Mouse (Mus musculus): ENCODE measurements around the gene Sytl1.
A peak's percentile ranks its signal among the peaks of the same experiment; 100 is the strongest.

Sytl1 gene

GRCm38 (mm10) chr4:133243538-133243937, 19.4 kb downstream of the Sytl1 start:
- no peak for DNase-seq

DNA sequence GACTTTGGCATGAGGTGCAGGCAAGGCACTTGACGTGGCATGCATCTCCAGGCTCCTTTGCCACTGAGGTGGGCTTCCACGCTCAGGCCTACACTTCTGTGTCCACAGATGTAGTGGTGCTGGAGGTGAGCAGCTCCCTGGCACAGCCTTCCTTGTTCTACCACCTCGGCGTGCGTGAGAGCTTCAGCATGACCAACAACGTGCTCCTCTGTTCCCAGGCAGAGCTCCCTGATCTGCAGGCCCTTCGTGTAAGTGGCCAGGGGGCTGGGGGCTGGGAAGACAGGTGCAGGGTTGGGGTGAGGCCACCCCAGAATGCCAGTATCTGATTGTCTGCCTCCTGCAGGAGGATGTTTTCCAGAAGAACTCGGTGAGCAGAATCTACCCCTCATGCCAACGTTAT, 20.2 kb downstream of the Sytl1 start:
- DNase-seq, result no peak

DNA sequence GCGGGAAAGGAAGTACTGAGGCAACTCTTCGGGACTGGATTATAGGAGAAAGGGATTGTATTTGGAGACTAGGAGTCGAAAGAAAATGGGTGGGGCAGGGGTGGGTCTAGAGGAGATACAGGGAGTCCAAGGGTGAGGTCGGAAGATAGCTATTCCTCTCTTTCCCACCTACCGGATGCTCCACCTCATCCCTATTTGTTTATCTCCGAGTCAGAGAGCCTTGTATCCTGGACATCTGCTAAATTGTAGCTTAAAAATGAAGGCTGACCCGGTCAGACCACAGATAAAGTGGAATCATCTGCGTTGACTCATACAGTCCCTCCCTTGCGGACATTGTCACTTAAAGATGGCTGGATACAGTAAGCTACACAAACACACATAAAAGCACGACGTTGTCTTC, 21.0 kb downstream of the Sytl1 start:
- no peak for DNase-seq

GRCm38 (mm10) chr4:133240934-133241908, 21.7 kb downstream of the Sytl1 start:
- peak; percentile 83 for DNase-seq

DNA sequence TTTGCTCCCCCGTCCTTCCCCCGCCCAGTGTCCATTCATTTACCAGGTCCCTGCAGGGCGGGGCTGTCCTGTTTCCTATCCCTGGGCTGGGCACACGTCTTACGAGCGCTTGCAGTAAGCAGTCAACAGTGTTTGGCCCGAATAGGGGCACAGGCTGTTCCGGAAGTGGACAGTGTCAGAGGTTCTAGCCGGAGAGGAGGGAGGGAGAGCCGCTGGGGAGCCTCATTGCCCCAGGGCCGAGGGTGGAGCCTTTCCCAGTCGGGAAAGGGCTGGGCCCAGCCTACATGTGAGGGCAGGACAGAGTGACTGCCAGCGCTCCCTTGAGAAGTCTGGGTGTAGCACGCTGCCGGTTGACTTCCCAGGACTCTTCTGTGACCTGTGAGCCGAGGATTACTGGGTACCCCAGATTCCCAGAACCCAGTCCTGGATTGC, 22.4 kb downstream of the Sytl1 start, which contains the start of gene Map3k6:
Gene Map3k6, plus strand, starts transcription at position 329 of the 432 bp plus-strand sequence.
- no peak for DNase-seq

DNA sequence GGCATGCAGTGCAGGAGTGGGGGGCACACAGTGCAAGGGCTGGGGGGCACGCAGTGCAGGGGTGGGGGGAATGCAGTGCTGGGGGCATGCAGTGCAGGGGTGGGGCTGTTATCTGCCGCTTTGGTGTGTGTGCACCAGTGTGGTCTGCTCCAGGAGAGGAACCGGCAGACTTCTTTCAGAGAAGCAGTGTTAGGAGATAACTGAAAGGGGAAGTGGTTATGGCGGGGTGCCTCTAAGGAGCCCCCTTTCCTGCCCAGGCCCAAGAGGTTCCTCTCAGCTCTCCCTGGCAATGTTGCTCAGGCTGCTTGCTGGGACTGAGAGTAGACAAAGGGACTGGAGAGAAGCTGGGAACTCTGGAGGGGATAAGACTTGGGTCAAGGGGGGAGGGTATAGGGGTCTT, 25.0 kb downstream of the Sytl1 start:
- DNase-seq, result no peak

DNA sequence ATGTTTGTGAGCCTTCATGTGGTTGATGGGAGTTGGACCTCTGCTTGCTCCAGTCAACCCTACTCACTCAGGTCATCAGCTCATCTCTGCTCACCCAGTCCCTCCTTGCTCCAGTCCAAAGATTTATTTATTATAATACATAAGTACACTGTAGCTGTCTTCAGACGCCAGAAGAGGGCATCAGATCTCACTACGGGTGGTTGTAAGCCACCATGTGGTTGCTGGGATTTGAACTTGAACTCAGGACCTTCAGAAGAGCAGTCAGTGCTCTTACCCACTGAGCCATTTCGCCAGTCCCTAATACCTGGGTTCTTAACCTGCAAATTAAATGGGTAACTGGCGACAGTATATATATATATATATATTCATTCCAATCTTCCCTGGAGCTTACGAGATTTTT, 27.5 kb downstream of the Sytl1 start:
- DNase-seq, result no peak

- DNase-seq, result no peak
Measured at GRCm38 (mm10) chr4:133234771-133235170, 28.1 kb downstream of the Sytl1 start.

GRCm38 (mm10) chr4:133233285-133233976, 29.5 kb downstream of the Sytl1 start:
- DNase-seq, result no peak

DNA sequence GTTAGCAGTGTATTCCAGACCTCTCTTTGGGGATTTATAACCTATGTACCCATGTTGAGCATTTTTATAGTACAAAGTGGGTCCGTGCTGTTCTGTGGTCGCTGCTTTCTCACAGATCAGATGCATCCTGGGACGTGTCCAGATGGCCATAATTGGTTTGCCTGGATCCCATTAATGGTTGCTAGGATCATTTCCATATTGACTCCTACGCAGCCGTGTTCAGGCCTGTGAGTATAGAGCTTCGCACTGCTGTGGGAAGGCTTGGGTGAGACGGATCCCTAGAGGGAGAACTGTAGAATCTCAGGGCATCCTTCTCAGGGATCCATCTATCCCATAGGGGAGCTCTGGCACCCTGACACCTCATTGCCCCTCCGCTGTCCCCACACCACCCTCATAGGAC, 33.3 kb downstream of the Sytl1 start:
- DNase-seq, result no peak

DNA sequence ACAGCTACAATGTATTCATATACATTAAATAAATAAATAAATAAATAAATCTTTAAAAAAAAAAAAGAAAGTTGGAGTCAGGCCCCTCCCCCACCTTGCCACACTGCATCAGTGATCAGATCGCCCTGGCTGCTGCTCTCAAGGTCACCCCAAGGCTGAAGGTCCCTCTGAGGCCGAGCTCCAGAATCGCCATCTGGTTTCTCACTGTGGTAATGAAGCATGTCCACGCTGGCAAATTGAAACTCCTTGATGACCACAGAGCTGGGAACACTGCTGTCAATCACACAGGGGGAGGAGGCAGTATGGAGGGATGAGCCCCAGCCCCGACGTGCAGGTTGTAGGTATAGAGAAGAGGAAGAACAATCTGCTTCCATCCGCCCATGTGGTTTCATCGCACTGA, 35.3 kb downstream of the Sytl1 start:
- DNase-seq, result no peak

DNA sequence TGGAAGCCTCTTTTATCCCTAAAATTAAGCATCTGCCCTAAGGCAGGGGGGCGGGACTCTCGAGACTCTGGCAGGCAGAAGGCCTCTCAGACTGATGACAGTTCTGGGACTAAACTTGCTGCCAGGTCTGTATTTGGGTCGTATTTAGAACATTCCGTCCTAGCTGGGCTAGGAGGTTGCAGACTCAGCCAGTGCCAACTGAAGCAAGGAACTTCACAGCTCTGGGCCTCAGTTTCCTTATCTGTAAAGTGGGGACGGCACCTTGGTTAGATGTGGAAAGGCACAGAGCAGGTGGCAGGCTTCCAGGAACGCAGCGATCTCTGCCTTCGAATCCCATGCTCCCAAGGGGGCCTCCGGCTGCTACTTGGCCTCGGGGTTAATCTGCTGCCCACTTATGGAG, 36.8 kb downstream of the Sytl1 start:
- no peak for DNase-seq

DNA sequence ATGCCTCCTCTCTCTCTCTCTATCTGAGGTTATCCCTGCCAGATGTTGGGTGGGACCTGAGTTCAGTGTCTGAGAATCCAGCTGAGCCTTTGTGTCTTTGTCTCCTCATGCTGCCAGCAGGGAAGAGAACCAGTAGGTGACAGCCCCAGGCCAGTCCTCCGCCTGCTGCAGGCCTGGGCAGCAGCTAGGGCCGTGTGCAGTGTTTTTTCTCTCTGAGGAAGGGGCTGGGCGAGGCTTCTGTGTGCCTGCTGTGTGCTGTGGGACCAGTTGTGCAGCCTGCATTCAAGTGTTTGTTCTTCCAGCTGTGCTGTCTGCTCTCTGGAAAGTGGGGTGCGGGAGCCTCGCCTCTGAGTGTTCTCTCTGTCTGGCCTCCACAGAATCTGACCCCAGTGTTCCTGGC, 39.0 kb downstream of the Sytl1 start:
- DNase-seq, result no peak

- DNase-seq, result no peak
Measured at GRCm38 (mm10) chr4:133221701-133222100, 41.2 kb downstream of the Sytl1 start.

GRCm38 (mm10) chr4:133220656-133221055, 42.3 kb downstream of the Sytl1 start:
- no peak for DNase-seq

- DNase-seq, result no peak
Measured at GRCm38 (mm10) chr4:133218745-133219144, 44.2 kb downstream of the Sytl1 start.

- DNase-seq, result peak; percentile 67
Measured at GRCm38 (mm10) chr4:133217641-133218040, 45.3 kb downstream of the Sytl1 start.

- DNase-seq, result peak; percentile 49
Measured at GRCm38 (mm10) chr4:133213661-133214060, 49.3 kb downstream of the Sytl1 start.

GRCm38 (mm10) chr4:133213268-133213590, 49.7 kb downstream of the Sytl1 start:
- peak; percentile 68 for DNase-seq

DNA sequence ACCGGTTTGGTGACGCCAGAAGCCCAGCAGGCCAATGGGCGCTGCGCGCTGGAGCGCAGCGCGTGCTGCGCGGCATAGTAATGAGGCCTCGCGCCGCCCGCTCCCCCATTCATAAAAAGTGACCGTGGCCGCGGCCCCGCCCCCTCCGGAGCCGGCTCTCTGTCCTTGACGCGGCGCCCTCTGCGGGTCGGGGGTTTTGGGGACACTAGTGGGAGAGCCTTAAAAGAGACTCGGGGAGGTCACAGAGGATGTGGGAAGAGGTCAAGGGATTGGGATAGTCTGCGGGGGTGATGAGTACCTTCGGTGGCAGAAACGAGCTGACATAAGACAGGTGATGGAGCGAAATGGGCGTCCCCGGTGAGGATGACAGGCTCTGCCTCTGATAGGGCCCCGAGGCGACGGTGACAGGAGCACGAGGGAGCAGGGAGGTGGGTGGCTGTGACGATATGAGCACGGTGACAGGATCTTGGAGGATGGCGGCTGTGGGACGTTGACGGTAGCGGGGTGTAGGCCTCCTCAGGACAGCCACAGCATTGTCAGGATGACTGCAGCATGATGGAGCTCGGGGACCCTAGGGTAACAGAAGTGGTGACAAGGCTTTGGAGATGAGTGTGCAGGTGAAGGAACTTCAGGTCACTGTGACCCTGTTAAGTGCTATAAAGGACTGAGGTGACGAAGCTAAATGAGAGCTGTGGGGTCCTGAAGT, 50.2 kb downstream of the Sytl1 start:
- peak; percentile 85 for DNase-seq

- DNase-seq, result peak; percentile 66
Measured at GRCm38 (mm10) chr4:133211751-133212561, 51.0 kb downstream of the Sytl1 start, which contains the start of the genes Cd164l2 and Gpr3. Cd164l2 (plus strand) TSS chr4:133212131. Gpr3 (minus strand) TSS chr4:133212536.

- peak; percentile 55 for DNase-seq
Measured at GRCm38 (mm10) chr4:133210788-133211390, 52.0 kb downstream of the Sytl1 start.

Data from cerebellum, adult 9-11 months (tissue).